Comparison of ENCODE assay signal across 8 mouse cellular contexts in the genomic region with DNA sequence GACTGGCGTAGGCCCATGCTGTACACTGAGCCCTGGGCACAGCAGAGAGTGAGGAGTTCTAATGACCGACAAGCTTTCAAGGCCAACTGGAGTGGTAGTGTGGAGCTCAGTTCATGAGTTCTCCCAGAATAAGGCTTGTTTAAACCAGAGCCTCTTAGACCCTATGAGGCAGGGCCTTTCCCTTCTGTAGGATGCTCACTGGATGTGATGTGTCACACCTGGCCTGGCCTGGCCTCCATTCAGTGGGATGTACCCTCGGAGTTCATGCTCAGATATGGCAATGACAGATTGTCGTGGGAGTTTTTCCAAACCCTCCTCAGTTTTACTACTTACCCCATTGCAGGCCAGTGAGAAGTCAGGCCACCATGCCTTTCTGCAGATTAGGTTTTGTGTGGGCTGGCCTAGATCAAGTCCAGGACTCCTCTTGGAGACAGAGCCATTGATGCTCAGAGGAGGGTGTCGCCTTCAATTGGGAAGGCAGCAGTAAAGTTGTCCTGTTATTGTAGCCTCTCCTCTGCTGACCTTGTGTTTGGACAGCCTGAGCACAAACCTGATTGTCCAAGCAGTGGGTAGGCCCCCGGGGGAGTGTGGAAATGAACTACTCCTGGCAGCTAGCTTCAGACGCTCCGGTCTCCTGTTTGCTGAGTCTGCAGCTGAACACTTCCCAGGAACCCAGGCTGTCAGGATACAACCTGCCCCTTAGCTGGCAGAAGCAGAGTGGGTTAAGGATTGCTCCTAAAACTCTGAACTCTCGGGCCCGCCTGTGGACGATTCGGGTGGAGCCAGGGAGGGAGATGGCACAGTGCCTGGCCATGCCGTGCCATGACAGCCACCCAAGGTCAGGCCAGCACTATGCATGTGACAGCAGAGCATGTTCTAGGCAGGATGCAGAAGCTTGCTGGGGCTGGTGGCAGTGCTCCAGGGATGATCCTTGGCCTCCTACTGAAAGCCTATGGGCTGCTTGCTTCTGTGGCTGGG.
DNase-seq lines count a peak whose midpoint lies in the region; ATAC-seq lines count a peak whose summit lies in the region.

No protein-coding gene starts in this region.

- H3K9me3 ChIP-seq in midbrain, embryonic 11.5 days (ENCODE audit: control insufficient read depth, low read length) = no peaks in the 10 kb centered on the region
- H3K9me3 ChIP-seq in midbrain, embryonic 13.5 days = no peaks in the 10 kb centered on the region

- H3K9ac ChIP-seq in midbrain, embryonic 11.5 days (ENCODE audit: low read length) = no peak overlapping the region
- no peak overlapping the region for H3K9ac ChIP-seq in midbrain, embryonic 13.5 days (replicated peaks)

- peak; percentile 53 for DNase-seq in gastrocnemius, postnatal 10 days
- DNase-seq in gastrocnemius, postnatal 25 days = no peak
- peak; percentile 84 for DNase-seq in cerebellum, adult 11-12 months
- DNase-seq in heart, postnatal 36 days = peak; percentile 55 to 64
- DNase-seq in lung, postnatal 25 days (ENCODE audit: low spot score) = peak; percentile 45
- no peak for DNase-seq in Muller cell, postnatal 12 days (ENCODE audit: inconsistent ontology term)
- no peak for DNase-seq in midbrain, embryonic 11.5 days (ENCODE audit: low spot score, missing footprints)

- no peak overlapping the region for H3K4me2 ChIP-seq in midbrain, embryonic 11.5 days
- no peak overlapping the region for H3K4me2 ChIP-seq in midbrain, embryonic 13.5 days (replicated peaks)

- H3K36me3 ChIP-seq in midbrain, embryonic 11.5 days (ENCODE audit: control insufficient read depth, insufficient read depth, low read length) = no peaks in the 10 kb centered on the region; the same call in 1 of the 2 replicates
- H3K36me3 ChIP-seq in midbrain, embryonic 13.5 days = no peaks in the 10 kb centered on the region

- no peaks in the 10 kb centered on the region for H3K27me3 ChIP-seq in midbrain, embryonic 11.5 days (ENCODE audit: control insufficient read depth, insufficient read depth, low read length)
- no peaks in the 10 kb centered on the region for H3K27me3 ChIP-seq in midbrain, embryonic 13.5 days

- no peaks in the 10 kb centered on the region for H3K4me1 ChIP-seq in midbrain, embryonic 11.5 days (ENCODE audit: control insufficient read depth, insufficient read depth, low read length)
- peaks cover 11% of the 10 kb centered on the region for H3K4me1 ChIP-seq in midbrain, embryonic 13.5 days (replicated peaks)

- no peak overlapping the region for H3K4me3 ChIP-seq in midbrain, embryonic 11.5 days (ENCODE audit: low read depth, low read length)
- no peak overlapping the region for H3K4me3 ChIP-seq in midbrain, embryonic 13.5 days (replicated peaks)

- intact Hi-C loops in heart, postnatal 36 days (cut with DNase I) = no loop called here

- no peak overlapping the region for H3K27ac ChIP-seq in midbrain, embryonic 11.5 days (ENCODE audit: low read depth, low read length)
- no peak overlapping the region for H3K27ac ChIP-seq in midbrain, embryonic 13.5 days

- no peak for ATAC-seq in midbrain, embryonic 11.5 days (ENCODE audit: low FRiP score)
- ATAC-seq in midbrain, embryonic 13.5 days = no peak

- WGBS in midbrain, embryonic 11.5 days = 86% methylated on average over 13 of the region's 13 CpGs
- 92% methylated on average over 13 of the region's 13 CpGs for WGBS in midbrain, embryonic 13.5 days

Comparison
In these comparisons a context has a peak if more than half of its experiments do, and no peak if none do; other contexts are left out.
1. DNase-seq: peak in gastrocnemius, postnatal 10 days (single experiment), cerebellum, adult 11-12 months (single experiment), heart, postnatal 36 days (2 of 2) and lung, postnatal 25 days (single experiment); none in gastrocnemius, postnatal 25 days (single experiment), Muller cell, postnatal 12 days (single experiment) and midbrain, embryonic 11.5 days (single experiment).